Mouse (Mus musculus) megakaryocyte progenitor cell, adult 5-6 weeks (primary cell): ENCODE measurements around the gene Mrpl54. TPM values are rescaled to one million over a fixed set of nuclear protein-coding genes. Genes with fewer than 3 reads are reported as not detected.

Source experiments
- ATAC-seq: replicated peaks from 2 replicates; pipeline ENCODE4 v1.8.0; 2016; ENCODE audit warnings: mild to moderate bottlenecking, moderate TSS enrichment, inconsistent platforms; ENCODE audit not compliant: poor library complexity
- total RNA-seq, 2 experiments: library from RNA; stranded (forward) in 1 of 2; stranded (reverse) in 1 of 2; fragments of 157-497, 149-512 nt in 1 of 2; fragments of 200-1000 nt in 1 of 2; gene quantifications; 2 replicates each; pipeline versions ENCODE4 v1.2.3 to v1.2.4; 2015 to 2017

Mrpl54 gene
- total RNA-seq (2015) (95.1 and 97.1 TPM in 2 replicates), total RNA-seq (2017) (155 and 196 TPM in 2 replicates)

DNA sequence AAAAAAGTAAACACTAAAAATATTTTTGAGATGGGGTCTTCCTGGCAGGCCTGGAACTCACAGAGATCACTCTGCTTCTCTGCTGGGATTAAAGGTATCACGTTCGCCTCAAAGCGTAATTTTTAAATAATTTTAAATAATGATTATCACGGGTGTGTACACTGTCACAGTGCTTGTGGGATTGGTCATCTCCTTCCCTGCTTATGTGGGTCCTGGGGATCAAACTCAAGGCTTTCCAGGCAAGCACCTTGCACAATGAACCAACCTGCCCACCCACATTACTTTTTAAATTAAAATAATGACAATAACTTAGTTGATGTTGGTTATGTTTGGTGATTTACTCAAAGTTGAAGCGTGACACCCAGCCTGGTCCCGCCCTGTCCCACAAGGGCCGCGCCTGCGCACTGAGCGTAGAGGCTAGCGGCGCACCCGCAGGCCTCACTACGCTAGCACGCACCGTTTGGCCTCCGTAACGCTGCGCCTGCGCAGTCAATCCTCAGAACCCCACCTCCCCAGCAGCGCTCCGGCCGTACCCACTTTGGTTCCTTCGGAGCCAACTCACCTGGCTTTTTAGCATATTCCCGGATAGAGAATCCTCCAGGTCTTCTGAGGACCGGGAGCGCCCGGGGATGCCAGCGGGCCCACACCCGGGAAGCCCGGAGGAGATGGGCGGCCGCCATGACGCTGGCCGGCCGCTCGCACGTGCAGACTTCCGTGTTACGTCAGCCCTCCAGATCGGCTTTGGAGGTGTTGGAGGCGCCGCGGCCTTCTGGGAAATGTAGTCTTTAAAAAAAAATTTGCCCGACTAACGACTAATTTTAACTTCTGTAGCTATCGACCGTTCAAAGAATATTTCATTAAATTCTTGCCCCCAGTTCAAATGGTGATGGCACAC lies at the start of gene Mrpl54, which contains the start of gene Apba3:
TSS of gene Mrpl54 (minus strand) at position 724 of the 895 bp plus-strand sequence.
TSS of gene Apba3 (plus strand) at position 750 of the 895 bp plus-strand sequence.
- peak; percentile 85 for ATAC-seq

GRCm38 (mm10) chr10:81315587-81315986 lies 48.9 kb upstream of the Mrpl54 start:
- no peak for ATAC-seq

DNA sequence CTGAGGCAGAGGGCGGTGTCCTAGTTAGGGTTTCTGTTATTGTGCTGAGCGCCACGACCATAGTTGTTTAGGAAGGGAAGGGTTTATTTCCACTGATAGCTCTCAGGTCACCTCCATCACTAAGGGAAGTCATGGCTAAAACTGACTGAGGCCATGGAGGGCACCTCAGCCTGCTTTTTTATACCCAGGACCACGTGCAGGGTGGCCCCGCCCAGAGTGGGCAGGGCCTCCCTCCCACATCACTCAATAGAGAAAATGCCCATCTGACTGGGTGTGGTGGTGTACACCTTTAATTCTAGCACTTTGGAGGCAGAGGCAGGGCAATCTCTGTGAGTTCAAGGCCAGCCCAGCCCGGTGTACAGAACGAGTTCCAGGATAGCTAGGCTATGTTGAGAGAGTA lies 47.5 kb upstream of the Mrpl54 start:
- no peak for ATAC-seq

DNA sequence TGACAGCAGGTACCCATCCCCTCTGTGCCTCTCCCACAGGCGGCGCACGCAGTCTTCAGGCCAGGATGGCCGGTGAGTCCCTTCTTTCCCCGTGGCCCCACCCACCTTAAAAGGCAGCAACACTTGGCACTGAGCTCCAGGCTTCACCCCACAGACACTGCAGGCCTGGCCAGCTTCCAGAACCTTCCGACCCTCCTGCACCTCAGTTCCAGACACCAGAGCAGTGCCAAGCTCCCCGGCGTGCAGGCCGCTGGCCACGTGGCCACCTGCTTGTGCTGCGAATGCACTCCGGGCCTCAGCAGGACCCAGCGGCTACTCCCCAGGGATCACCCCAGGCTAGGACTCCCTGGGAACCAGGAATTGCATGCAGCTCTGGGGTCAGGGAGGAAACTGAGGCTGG lies 46.8 kb upstream of the Mrpl54 start:
- no peak for ATAC-seq

DNA sequence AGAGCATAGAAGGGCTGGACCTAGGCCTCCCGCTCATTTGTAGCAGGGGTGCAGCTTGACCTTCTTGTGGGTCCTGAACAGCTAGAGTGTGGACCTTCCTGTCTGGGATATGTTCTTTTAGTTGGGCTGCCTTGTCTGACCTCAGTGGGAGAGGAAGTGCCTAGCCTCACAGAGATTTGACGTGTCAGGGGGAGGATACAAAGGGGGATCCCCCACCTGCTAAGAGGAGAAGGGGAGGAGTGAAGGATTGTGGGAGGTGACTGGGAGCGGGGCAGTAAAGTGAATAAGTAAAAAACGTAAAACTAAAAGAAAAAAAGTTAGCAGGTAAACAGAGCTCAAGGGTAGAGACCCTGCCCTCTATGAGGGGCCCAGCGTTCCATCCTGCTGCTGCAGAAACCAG lies 42.8 kb upstream of the Mrpl54 start:
- no peak for ATAC-seq

- no peak for ATAC-seq
Measured at GRCm38 (mm10) chr10:81306837-81307682, 40.3 kb upstream of the Mrpl54 start.

DNA sequence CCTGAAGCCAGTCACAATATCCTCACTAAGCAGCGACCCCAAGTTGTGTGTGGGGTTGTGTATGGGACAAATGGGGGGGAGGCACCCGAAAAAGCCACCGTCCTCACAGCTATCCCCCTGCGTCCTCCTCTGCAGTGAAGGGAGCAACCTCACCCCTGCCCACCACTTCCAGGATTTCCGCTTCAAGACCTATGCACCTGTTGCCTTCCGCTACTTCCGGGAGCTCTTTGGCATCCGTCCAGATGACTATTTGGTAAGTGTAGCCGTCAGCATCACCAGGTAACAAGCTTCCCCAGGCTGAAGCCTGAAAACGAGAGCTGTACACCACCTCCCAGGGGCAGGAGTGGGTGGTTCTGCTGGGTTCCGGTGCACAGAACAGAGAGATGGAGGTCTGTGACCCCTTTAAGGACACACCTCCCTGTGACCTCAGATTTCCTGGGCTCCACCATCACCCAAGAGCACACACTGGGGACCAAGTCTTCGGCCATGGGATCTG lies 39.5 kb upstream of the Mrpl54 start:
- no peak for ATAC-seq

DNA sequence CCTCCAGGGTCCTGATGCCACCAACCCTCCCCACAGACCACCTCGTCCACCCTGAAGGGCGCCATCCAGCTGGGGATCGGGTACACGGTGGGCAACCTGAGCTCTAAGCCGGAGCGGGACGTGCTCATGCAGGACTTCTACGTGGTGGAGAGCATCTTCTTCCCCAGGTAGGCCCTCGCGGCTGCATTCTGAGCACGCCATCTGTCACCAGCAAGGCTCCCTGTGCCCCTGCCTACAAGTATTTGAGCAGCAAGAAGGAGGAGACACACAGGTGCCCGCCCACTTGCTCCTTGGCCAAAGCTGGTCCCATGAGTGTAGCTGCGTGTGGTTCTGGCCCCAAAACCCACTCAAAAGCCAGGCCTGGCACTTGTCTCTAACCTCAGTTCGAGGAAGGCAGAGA lies 38.9 kb upstream of the Mrpl54 start:
- no peak for ATAC-seq

GRCm38 (mm10) chr10:81304597-81305238 lies 38.0 kb upstream of the Mrpl54 start:
- ATAC-seq, result peak; percentile 84

DNA sequence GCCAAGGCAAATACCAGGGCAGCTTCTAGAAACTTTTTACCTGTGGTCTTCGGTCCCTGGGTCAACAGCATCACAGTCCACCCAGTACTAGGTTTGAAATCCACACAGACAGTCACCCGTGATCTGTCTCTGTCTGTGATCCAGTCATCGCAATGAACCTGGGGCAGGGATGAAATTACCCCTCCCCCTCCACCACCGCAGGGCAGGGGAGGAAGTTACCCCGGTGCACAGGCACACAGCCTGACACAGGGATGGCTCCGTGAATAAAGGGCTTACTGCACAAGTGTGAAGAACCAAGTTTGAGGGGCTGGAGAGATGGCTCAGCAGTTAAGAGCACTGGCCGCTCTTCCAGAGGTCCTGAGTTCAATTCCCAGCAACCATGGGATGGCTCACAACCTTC lies 37.0 kb upstream of the Mrpl54 start:
- ATAC-seq, result 0 out of 2 replicates have a peak, but pooled peaks have one; percentile 24

DNA sequence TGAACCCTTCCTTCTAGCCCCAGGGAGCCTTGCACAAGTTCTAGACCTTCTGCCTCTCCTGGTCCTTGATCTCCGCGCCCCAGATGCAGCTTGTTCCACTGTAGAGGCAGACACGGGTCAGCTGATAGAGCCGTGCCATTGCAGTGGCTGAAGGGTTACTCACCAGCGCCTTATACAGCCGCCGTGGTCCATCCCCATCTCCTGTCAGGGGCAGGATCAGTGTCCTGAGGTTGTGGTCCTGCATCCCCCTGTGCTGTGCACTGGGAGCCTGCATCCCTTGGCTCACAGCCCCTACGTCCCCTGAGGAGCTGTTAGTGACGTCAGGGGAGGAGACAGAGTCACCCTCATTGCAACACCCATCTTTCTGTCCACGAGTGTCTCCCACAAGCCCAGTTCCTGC lies 36.5 kb upstream of the Mrpl54 start:
- peak; percentile 30 for ATAC-seq

DNA sequence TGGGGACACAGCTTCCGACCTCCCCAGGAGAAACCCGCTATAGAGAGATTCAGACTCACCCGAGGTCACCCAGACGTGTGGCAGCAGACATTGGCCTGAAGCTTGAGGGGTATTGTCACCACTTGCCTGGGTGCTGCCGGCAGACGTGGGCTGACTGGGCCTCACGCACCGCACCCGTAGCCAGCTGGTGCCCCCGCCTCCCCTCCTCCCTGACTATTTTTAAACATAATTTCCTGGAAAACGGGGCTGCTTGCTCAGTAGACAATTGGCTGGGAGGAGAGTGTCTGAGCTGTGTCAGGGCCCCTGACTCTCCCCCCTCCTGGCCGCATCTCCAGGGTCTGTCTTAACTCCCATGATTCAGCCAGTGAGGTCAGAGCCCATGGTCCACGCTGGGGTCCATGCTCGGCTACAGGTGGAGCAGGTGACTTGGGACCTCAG lies 36.1 kb upstream of the Mrpl54 start:
- ATAC-seq, result no peak

DNA sequence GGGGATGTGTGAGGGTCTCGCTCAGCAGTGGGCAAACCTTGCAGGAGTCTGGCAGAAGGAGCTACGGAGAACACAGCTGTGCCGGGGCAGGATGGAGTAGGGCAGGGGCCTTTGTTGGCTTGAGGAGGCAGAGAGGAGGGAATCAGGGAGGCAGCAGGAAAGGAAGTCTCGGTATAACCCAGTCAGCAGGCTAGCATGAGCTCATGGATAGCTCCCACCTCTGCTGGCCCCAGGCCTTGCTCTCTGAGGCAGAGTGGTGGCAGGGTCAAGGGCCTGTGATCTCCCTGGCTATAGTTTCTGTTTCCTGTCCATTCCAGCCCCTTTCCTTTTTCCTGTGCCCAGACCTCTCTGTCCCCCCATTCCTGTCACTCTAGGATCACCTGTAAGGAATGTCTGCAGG lies 35.6 kb upstream of the Mrpl54 start:
- ATAC-seq, result no peak

DNA sequence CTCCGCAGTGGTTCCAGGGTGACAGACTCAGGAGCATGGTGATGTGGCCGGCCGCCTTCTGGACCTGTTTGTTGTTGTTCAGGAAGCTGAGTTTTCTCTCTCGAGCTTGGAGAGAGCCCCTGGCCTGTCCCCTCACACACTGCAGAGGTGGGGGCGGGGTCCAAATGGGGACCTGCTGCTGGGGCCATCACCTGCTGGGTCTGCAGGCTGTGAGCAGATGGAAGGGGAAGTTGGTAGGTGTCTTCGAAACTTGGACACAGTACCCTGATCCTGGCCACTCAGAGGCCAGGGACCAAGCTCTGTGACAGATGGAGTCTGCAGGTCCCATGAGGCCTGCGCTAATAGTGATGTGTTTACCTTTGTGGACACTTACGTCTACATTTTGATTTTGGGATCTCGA lies 34.6 kb upstream of the Mrpl54 start:
- ATAC-seq, result no peak

DNA sequence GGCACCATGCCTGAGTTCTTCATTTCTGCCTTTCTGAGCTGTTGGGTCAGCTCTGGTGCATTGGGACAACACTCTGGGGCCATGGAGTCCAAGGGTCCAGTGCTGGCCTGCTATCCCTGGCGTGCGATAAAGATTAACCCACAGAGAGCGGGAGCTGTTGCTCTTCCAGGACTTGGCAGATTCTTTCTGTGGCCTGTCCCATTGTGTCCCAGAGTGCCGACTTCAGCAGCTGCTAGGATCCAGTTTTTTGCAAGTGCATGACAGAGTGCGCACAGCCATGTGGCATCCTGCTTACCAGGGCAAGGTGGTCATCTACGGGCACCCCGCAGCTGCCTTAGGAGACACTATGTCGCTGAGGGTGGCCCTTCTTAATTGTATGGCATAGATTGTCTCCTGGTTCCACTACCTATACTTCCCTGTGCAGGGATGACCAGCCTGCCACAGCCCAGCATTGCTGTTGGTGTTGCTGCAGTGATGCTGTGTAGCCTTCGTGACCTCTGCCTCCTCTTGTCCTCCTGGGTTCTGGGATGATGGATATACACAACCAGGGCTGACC lies 33.7 kb upstream of the Mrpl54 start:
- no peak for ATAC-seq

DNA sequence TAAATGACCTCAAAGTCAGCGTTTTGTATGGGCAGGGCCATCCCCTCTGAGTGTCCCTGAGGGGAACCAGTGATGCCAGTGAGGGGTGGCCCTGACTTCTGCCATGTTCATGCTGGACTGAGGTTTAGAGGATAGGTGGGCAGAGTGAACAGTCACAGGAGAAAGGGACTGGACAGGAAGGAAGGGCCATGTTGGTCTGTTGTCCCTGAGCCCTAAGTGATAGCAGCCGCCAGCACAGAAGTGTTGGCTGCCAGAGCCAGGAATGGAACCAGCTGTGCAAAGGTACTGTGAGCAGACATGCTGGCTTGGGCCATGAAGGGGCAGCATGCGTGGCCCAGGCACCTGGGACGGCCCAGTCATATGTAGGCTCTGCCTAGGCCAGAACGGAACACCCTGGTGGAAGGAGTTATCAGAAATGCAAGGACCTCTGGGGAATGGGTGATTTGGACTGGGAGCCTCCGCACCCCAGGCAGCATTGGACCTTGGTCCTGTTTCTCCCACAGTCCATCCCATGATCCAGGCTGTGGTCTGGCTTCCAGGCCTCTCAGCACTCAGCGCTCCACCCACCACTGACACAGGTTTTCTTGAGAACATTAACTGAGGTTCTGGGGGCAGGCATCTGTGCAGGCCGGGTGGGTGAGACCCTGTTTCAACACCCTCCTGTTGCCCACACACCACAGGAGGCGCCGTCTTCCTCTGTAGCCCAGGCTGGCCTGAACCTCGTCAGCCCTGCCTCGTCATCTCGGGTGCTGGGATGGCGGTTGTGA lies 33.0 kb upstream of the Mrpl54 start:
- ATAC-seq, result no peak

GRCm38 (mm10) chr10:81298369-81299100 lies 31.8 kb upstream of the Mrpl54 start:
- peak; percentile 58 for ATAC-seq

DNA sequence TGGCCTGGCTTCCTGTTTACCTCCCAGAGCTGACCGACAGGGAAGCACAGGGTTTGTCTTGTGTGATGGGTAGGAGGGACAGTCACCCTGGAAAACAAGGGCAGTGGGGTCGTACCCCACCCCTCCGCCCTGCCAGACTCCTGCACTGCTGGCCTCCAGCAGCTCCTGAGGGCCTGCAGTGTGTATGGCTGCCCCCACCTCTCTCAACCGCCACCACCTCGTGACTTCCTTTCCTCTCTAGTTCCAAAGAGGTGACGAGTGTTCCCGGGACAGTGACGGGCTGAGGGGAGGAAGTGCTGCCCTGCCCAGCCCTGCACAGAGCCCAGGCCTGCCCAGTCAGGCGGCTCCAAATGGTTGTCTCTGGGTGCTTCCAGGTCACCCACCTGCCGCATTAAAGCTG lies 31.1 kb upstream of the Mrpl54 start:
- ATAC-seq, result peak; percentile 57

DNA sequence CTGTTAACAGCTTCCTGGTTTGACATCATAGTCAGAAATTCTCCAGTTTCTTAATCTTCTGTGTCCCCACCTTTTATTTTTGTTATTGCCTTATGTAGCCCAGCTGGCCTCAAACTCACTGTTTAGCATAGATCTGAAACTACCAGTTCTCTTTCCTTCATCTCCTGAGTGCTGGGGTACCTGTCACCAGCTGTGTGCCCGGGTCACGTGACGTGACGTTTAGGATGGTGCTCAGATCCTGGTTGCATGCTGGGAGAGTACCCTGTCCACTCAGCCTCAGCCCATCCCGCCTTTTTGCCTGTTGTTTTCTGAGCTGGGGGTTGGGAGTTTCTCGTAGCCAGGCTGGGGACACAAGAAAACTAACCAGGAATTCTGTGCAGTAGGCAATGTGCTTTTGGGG lies 30.5 kb upstream of the Mrpl54 start:
- ATAC-seq, result no peak
